ENCODE assay signal across 18 mouse cellular contexts in the genomic region with DNA sequence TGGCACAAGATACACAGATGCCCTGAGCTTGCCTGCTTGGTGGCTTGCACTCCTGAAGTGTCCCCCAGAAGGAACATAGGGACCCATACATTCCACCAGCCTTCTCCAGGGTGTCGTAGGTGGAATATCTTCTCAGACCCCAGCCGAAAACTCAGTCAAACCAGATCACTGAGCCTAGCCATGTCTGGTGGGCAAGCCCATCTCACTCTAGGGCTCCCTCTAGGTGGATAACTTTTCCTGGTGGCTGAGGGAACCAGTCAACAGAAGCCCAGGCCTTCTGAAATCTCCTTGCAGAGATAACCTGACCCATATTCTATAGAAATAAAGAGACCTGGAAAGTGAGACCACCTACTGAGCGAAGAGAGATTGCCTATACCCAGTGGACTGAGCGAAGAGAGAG. TPM values are rescaled to one million over a fixed set of nuclear protein-coding genes. Genes with fewer than 3 reads are reported as not detected.
A peak's percentile ranks its signal among the peaks of the same experiment; 100 is the strongest.
DNase-seq lines count a peak whose midpoint lies in the region; ATAC-seq and TF ChIP-seq lines count a peak whose summit lies in the region.
"Had no signal": no experiment of that assay in that cellular context is flagged by ENCODE, and none has a peak within 500 bp of the region (broad histone marks: within the 10 kb centered on the region; RNA-seq: fewer than 3 reads in every experiment).

No protein-coding gene starts in this region.

- intact Hi-C loops in left cerebral cortex, adult 2 months (cut with DNase I): no loop called here
- intact Hi-C loops in left cerebral cortex, postnatal 36 days (cut with DNase I): loop anchor here (5.0 kb wide), 2 partner anchors 81 to 109 kb away; no protein-coding TSS in a partner anchor

- no peak for DNase-seq in forebrain, embryonic 10.5 days (ENCODE audit: extremely low spot score, low spot score)
- no peak for DNase-seq in forebrain, embryonic 14.5 days (ENCODE audit: low spot score)
- no peak for DNase-seq in left cerebral cortex, adult 2 months (ENCODE audit: extremely low spot score in 1 of 2, low spot score in 2 of 2)
- no peak for DNase-seq in left cerebral cortex, postnatal 36 days (ENCODE audit: low spot score in 2 of 2)
- DNase-seq in limb, embryonic 11.5 days (ENCODE audit: low spot score): no peak
- peak; percentile 65 for DNase-seq in thymus, postnatal 25 days
- DNase-seq in cerebellum, postnatal 4 days (ENCODE audit: low spot score in 2 of 2): no peak
- DNase-seq in testis, postnatal 14 days (ENCODE audit: low spot score): no peak
- DNase-seq: adrenal gland, postnatal 14 days; cerebellum, adult 9-10 months; gastrocnemius, postnatal 14 days; heart, postnatal 4 days; kidney, adult 18-20 months; liver, embryonic 13.5 days; lung, postnatal 14 days had no signal

- TF ChIP-seq CTCF in left cerebral cortex, adult 2 months (IDR thresholded peaks at IDR 0.05): peak; percentile 27

- peak overlapping the region; percentile 64 for H3K27ac ChIP-seq in forebrain, embryonic 10.5 days
- no peak overlapping the region for H3K27ac ChIP-seq in forebrain, embryonic 14.5 days (ENCODE audit: low read depth, low read length)
- no peak overlapping the region for H3K27ac ChIP-seq in left cerebral cortex, adult 2 months
- peak overlapping the region; percentile 88 for H3K27ac ChIP-seq in limb, embryonic 11.5 days (replicated peaks; ENCODE audit: low read depth, low read length)
- H3K27ac ChIP-seq: liver, embryonic 13.5 days; stomach, embryonic 15.5 days had no signal

- H3K27me3 ChIP-seq in forebrain, embryonic 10.5 days (ENCODE audit: poor library complexity, severe bottlenecking): peaks cover 11% of the 10 kb centered on the region; the same call in 1 of the 2 replicates
- H3K27me3 ChIP-seq in forebrain, embryonic 14.5 days (replicated peaks; ENCODE audit: control insufficient read depth, insufficient read depth, low read length): no peaks in the 10 kb centered on the region
- H3K27me3 ChIP-seq in limb, embryonic 11.5 days (ENCODE audit: control insufficient read depth, insufficient read depth, low read length): no peaks in the 10 kb centered on the region
- H3K27me3 ChIP-seq: liver, embryonic 13.5 days; stomach, embryonic 15.5 days had no signal

- no peak overlapping the region for H3K4me2 ChIP-seq in forebrain, embryonic 14.5 days (ENCODE audit: low read length)
- H3K4me2 ChIP-seq in limb, embryonic 11.5 days (ENCODE audit: low read depth, severe bottlenecking): no peak overlapping the region
- H3K4me2 ChIP-seq: heart, embryonic 11.5 days; liver, embryonic 13.5 days; stomach, embryonic 15.5 days had no signal

- H3K9ac ChIP-seq in forebrain, embryonic 14.5 days (ENCODE audit: low read length): no peak overlapping the region
- H3K9ac ChIP-seq in limb, embryonic 11.5 days (ENCODE audit: low read length): no peak overlapping the region
- H3K9ac ChIP-seq: liver, embryonic 13.5 days; stomach, embryonic 15.5 days had no signal

- H3K4me1 ChIP-seq in forebrain, embryonic 10.5 days: peaks cover 37% of the 10 kb centered on the region
- peaks cover 15% of the 10 kb centered on the region for H3K4me1 ChIP-seq in forebrain, embryonic 14.5 days (ENCODE audit: control insufficient read depth, insufficient read depth, low read length)
- H3K4me1 ChIP-seq in limb, embryonic 11.5 days (ENCODE audit: control insufficient read depth, insufficient read depth, low read length): peaks cover 39% of the 10 kb centered on the region
- H3K4me1 ChIP-seq: liver, embryonic 13.5 days had no signal

- WGBS in forebrain, embryonic 10.5 days: 87% methylated on average over 4 of the region's 4 CpGs
- 91% methylated on average over 4 of the region's 4 CpGs for WGBS in forebrain, embryonic 14.5 days
- 83% methylated on average over 4 of the region's 4 CpGs for WGBS in limb, embryonic 11.5 days

- H3K36me3 ChIP-seq in forebrain, embryonic 10.5 days (replicated peaks): no peaks in the 10 kb centered on the region
- H3K36me3 ChIP-seq in forebrain, embryonic 14.5 days (ENCODE audit: control insufficient read depth, insufficient read depth, low read length): no peaks in the 10 kb centered on the region
- no peaks in the 10 kb centered on the region for H3K36me3 ChIP-seq in limb, embryonic 11.5 days (ENCODE audit: control insufficient read depth, insufficient read depth, low read length)
- H3K36me3 ChIP-seq: liver, embryonic 13.5 days; midbrain, embryonic 10.5 days; stomach, embryonic 15.5 days had no signal

- no peak for ATAC-seq in forebrain, embryonic 14.5 days
- no peak for ATAC-seq in limb, embryonic 11.5 days (ENCODE audit: insufficient number of reproducible peaks, low FRiP score, low TSS enrichment, low read depth)

- H3K9me3 ChIP-seq in forebrain, embryonic 10.5 days: no peaks in the 10 kb centered on the region
- no peaks in the 10 kb centered on the region for H3K9me3 ChIP-seq in forebrain, embryonic 14.5 days (replicated peaks; ENCODE audit: control insufficient read depth, low read length)
- H3K9me3 ChIP-seq in limb, embryonic 11.5 days (ENCODE audit: control insufficient read depth, low read length): no peaks in the 10 kb centered on the region
- H3K9me3 ChIP-seq: liver, embryonic 13.5 days; stomach, embryonic 15.5 days had no signal

- H3K4me3 ChIP-seq in forebrain, embryonic 10.5 days: no peak overlapping the region
- H3K4me3 ChIP-seq in forebrain, embryonic 14.5 days (ENCODE audit: low read depth, low read length): no peak overlapping the region
- no peak overlapping the region for H3K4me3 ChIP-seq in left cerebral cortex, adult 2 months
- H3K4me3 ChIP-seq in limb, embryonic 11.5 days (ENCODE audit: low read depth, low read length): no peak overlapping the region
- H3K4me3 ChIP-seq: liver, embryonic 13.5 days; midbrain, embryonic 10.5 days; stomach, embryonic 15.5 days had no signal

RNA-seq across cellular contexts. Expression of a gene that starts 19.2 kb away (rescaled TPM):
- 0.05 and 0.16 TPM in 2 replicates for polyA plus RNA-seq in forebrain, embryonic 10.5 days (2016; fragmentation: Nextera tagmentation; extraction: Ambion mirVana)
- polyA plus RNA-seq in forebrain, embryonic 14.5 days (2014; fragmentation: Nextera tagmentation; extraction: Ambion mirVana): 2.4 and 3.2 TPM in 2 replicates
- total RNA-seq in left cerebral cortex, adult 2 months (2021): 100 to 1,000 TPM; 103 to 109 TPM
- 100 to 1,000 TPM; 112 to 122 TPM for total RNA-seq in left cerebral cortex, postnatal 36 days (2021)
- 0.71 and 1.3 TPM in 2 replicates for polyA plus RNA-seq in limb, embryonic 11.5 days (2014; fragmentation: Nextera tagmentation; extraction: Ambion mirVana)

RNA-seq across cellular contexts. Expression of a gene that starts 41.9 kb away (rescaled TPM):
- polyA plus RNA-seq in forebrain, embryonic 10.5 days (2016; fragmentation: Nextera tagmentation; extraction: Ambion mirVana): not detected in 2 replicates
- polyA plus RNA-seq in forebrain, embryonic 14.5 days (2014; fragmentation: Nextera tagmentation; extraction: Ambion mirVana): not detected in 2 replicates
- under 1 TPM; 0.23 to 0.30 TPM for total RNA-seq in left cerebral cortex, adult 2 months (2021)
- under 1 TPM; 0.41 to 0.44 TPM for total RNA-seq in left cerebral cortex, postnatal 36 days (2021)
- polyA plus RNA-seq in limb, embryonic 11.5 days (2014; fragmentation: Nextera tagmentation; extraction: Ambion mirVana): 0.05 TPM in 1 of 2 replicates, not detected in the other

RNA-seq across cellular contexts. Expression of a gene that starts 43.9 kb away (rescaled TPM):
- polyA plus RNA-seq in forebrain, embryonic 10.5 days (2016; fragmentation: Nextera tagmentation; extraction: Ambion mirVana): 3.8 and 5.3 TPM in 2 replicates
- polyA plus RNA-seq in forebrain, embryonic 14.5 days (2014; fragmentation: Nextera tagmentation; extraction: Ambion mirVana): 10.4 TPM in 2 replicates
- total RNA-seq in left cerebral cortex, adult 2 months (2021): 10 to 100 TPM; 16.2 to 21.4 TPM
- 10 to 100 TPM; 22.0 to 22.2 TPM for total RNA-seq in left cerebral cortex, postnatal 36 days (2021)
- polyA plus RNA-seq in limb, embryonic 11.5 days (2014; fragmentation: Nextera tagmentation; extraction: Ambion mirVana): 9.4 and 10.2 TPM in 2 replicates

RNA-seq across cellular contexts. Expression of a gene that starts 51.1 kb away (rescaled TPM):
- polyA plus RNA-seq in forebrain, embryonic 10.5 days (2016; fragmentation: Nextera tagmentation; extraction: Ambion mirVana): not detected in 2 replicates
- not detected in 2 replicates for polyA plus RNA-seq in forebrain, embryonic 14.5 days (2014; fragmentation: Nextera tagmentation; extraction: Ambion mirVana)
- total RNA-seq in left cerebral cortex, adult 2 months (2021): under 1 TPM in 1 of 2 experiments, not detected in 1; 0.75 TPM
- total RNA-seq in left cerebral cortex, postnatal 36 days (2021): under 1 TPM in 1 of 2 experiments, not detected in 1; 0.44 TPM
- polyA plus RNA-seq in limb, embryonic 11.5 days (2014; fragmentation: Nextera tagmentation; extraction: Ambion mirVana): 5.7 and 6.2 TPM in 2 replicates
- total RNA-seq: adrenal gland, postnatal 14 days; heart, postnatal 4 days had no signal
- polyA plus RNA-seq: midbrain, embryonic 10.5 days had no signal

Comparison
In these comparisons a context has a peak if more than half of its experiments do, and no peak if none do; other contexts are left out.
1. H3K27ac ChIP-seq: peak in forebrain, embryonic 10.5 days (single experiment) and limb, embryonic 11.5 days (single experiment); none in forebrain, embryonic 14.5 days (single experiment) and left cerebral cortex, adult 2 months (single experiment).